Mouse (Mus musculus) lung, embryonic 16.5 days (tissue): ENCODE results near the gene Mcpt9. TPM values are rescaled to one million over a fixed set of nuclear protein-coding genes. Genes with fewer than 3 reads are reported as not detected.
"Not testable (repeated sequence)": the region's sequence is repeated elsewhere in the genome, so short reads cannot be mapped to it uniquely, and the experiment has no call there.

Source experiments
- ATAC-seq: fragments of 200-750 bp; cut with Nextera tagmentation; 2 replicates; pipeline ENCODE4 v1.8.0; 2017; ENCODE audit warnings: low read depth, mild to moderate bottlenecking, moderate library complexity
- H3K27ac ChIP-seq: fragments of 300-500 bp; sonication (generic); 2 replicates; pipeline ENCODE4 v1.5.1; 2014; ENCODE audit warnings: mild to moderate bottlenecking, control low read depth, low read length
- H3K27me3 ChIP-seq: fragments of 300-500 bp; sonication (generic); 2 replicates; pipeline ENCODE4 v1.6.1; 2014; ENCODE audit warnings: low read depth, low read length, mixed read lengths; ENCODE audit not compliant: control insufficient read depth, insufficient read depth
- H3K36me3 ChIP-seq: fragments of 300-500 bp; sonication (generic); 2 replicates; pipeline ENCODE4 v1.6.1; 2014; ENCODE audit warnings: low read length; ENCODE audit not compliant: control insufficient read depth, insufficient read depth
- H3K4me1 ChIP-seq: fragments of 300-500 bp; sonication (generic); replicated peaks from 2 replicates; pipeline ENCODE4 v1.6.1; 2014; ENCODE audit warnings: low read length, mixed read lengths; ENCODE audit not compliant: control insufficient read depth, insufficient read depth
- H3K4me2 ChIP-seq: fragments of 300-500 bp; sonication (generic); 2 replicates; pipeline ENCODE4 v1.6.1; 2014; ENCODE audit warnings: low read depth, low read length, control low read depth
- H3K4me3 ChIP-seq: fragments of 300-500 bp; sonication (generic); 2 replicates; pipeline ENCODE4 v1.5.1; 2014; ENCODE audit warnings: mild to moderate bottlenecking, low read length, control low read depth
- H3K9ac ChIP-seq: fragments of 300-500 bp; sonication (generic); 2 replicates; pipeline ENCODE4 v1.6.1; 2014; ENCODE audit warnings: low read length, control low read depth
- H3K9me3 ChIP-seq: fragments of 300-500 bp; sonication (generic); 2 replicates; pipeline ENCODE4 v1.6.1; 2016; ENCODE audit warnings: low read length; ENCODE audit not compliant: control insufficient read depth
- WGBS: fragments of 180-500 bp; shearing (Covaris S2); extraction: QIAGEN DNeasy Blood & Tissue Kit; methylation state at CpG from one replicate; pipeline ENCODE4 v1.1.7; 2014; 5-methylcytosine and 5-hydroxymethylcytosine counted together
- polyA plus RNA-seq: library from polyadenylated mRNA; unstranded; fragments of >200 nt; fragmentation: Nextera tagmentation; extraction: Ambion mirVana; gene quantifications from 2 replicates; pipeline ENCODE4 v1.2.1, GENCODE M21; 2015

Mcpt9 gene
- polyA plus RNA-seq, 1 experiment from 2014 or later: not detected

DNA sequence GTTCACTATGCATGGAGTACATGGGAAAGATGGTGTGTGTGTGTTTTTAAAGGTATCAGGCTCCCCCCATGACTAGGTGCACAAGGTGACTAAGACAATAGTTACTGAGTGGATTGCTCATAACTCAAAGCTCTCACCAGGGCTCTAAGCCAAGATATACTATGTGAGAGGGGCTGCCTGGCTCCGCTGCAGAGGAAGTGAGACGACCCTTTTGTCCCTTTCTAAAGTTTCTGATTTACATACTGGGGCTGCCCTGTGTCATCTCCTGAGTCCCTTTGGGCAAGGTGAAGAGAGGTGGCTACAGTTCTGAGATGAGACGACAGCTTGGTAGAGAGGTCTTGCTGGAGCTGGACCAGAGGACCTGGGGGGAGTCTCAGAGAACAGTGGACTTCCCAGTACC, 17.1 kb downstream of the Mcpt9 start:
- Histone ChIP-seq H3K27ac (no peak overlapping the region), H3K4me1 (no peaks in the 10 kb centered on the region), H3K4me3 (no peak overlapping the region), H3K4me2 (no peak overlapping the region), H3K9ac (no peak overlapping the region), H3K9me3 (no peaks in the 10 kb centered on the region), H3K27me3 (no peaks in the 10 kb centered on the region), H3K36me3 (no peaks in the 10 kb centered on the region)
- WGBS: 54% methylated on average over 3 of the region's 3 CpGs
- ATAC-seq: no peak

DNA sequence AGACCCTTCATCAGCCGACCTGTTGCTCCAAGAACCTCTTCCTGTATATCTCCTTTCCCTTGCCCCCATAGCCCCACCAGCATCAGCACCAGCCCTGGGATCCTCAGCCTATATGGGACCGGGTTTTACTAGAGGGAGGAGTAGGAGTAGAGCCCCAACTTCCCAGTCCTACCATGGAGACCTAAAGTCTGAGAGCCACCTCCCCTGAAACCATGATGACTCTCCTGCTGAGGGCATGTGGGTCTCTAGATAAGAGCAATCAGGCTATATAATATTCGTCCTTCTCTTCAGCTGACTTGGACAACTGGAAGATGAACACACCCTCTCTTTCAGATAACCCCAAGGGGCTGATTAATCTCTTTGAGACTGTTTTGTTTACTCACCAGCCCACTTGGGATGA, 42.8 kb downstream of the Mcpt9 start:
- H3K27ac ChIP-seq, H3K27me3 ChIP-seq, H3K9ac ChIP-seq, ATAC-seq, H3K9me3 ChIP-seq, H3K4me2 ChIP-seq, H3K4me3 ChIP-seq, H3K4me1 ChIP-seq, H3K36me3 ChIP-seq: not testable (repeated sequence)
- WGBS: 71% methylated on average over 1 of the region's 3 CpGs

Other genes with a start within 250 kb of the Mcpt9 start
- 20.0 and 20.8 TPM in 2 replicates for gene Adcy4, start 246.4 kb downstream of the Mcpt9 start, polyA plus RNA-seq
- 38.9 and 40.8 TPM in 2 replicates for gene Ripk3, start 241.6 kb downstream of the Mcpt9 start, polyA plus RNA-seq
- 48.2 and 48.5 TPM in 2 replicates for gene Nfatc4, start 207.4 kb downstream of the Mcpt9 start, polyA plus RNA-seq
- 16.9 and 18.8 TPM in 2 replicates for gene Nynrin, start 176.5 kb downstream of the Mcpt9 start, polyA plus RNA-seq
- 1.1 and 1.2 TPM in 2 replicates for gene Cbln3, start 146.1 kb downstream of the Mcpt9 start, polyA plus RNA-seq
- 17.8 and 19.5 TPM in 2 replicates for gene Khnyn, start 145.5 kb downstream of the Mcpt9 start, polyA plus RNA-seq
- 55.0 and 55.9 TPM in 2 replicates for gene Sdr39u1, start 130.2 kb downstream of the Mcpt9 start, polyA plus RNA-seq
- 6.5 and 8.9 TPM in 2 replicates for gene Cma1, start 85.8 kb downstream of the Mcpt9 start, polyA plus RNA-seq
- gene Cma2, start 79.5 kb downstream of the Mcpt9 start, polyA plus RNA-seq: not detected in 2 replicates
- gene Mcpt1, start 12.5 kb downstream of the Mcpt9 start, polyA plus RNA-seq: not detected in 2 replicates
- 0.20 TPM in 1 of 2 replicates, not detected in the other for gene Mcpt2, start 11.5 kb upstream of the Mcpt9 start, polyA plus RNA-seq
- 0.23 and 0.83 TPM in 2 replicates for gene Mcpt4, start 31.8 kb upstream of the Mcpt9 start, polyA plus RNA-seq
- gene Mcpt8, start 54.8 kb upstream of the Mcpt9 start, polyA plus RNA-seq: 0.79 and 1.0 TPM in 2 replicates
- 0.35 TPM in 1 of 2 replicates, not detected in the other for gene Ctsg, start 72.1 kb upstream of the Mcpt9 start, polyA plus RNA-seq
- not detected in 2 replicates for gene Gzme, start 90.1 kb upstream of the Mcpt9 start, polyA plus RNA-seq
- gene Gzmd, start 102.1 kb upstream of the Mcpt9 start, polyA plus RNA-seq: not detected in 2 replicates
- gene Gzmg, start 129.1 kb upstream of the Mcpt9 start, polyA plus RNA-seq: not detected in 2 replicates
- not detected in 2 replicates for gene Gzmn, start 144.1 kb upstream of the Mcpt9 start, polyA plus RNA-seq
- not detected in 2 replicates for gene Gzmf, start 180.9 kb upstream of the Mcpt9 start, polyA plus RNA-seq
- not detected in 2 replicates for gene Gzmc, start 204.2 kb upstream of the Mcpt9 start, polyA plus RNA-seq
- gene Gzmb, start 231.8 kb upstream of the Mcpt9 start, polyA plus RNA-seq: 2.0 and 2.3 TPM in 2 replicates